Comparison of ENCODE assay signal across 8 mouse cellular contexts in the genomic region with DNA sequence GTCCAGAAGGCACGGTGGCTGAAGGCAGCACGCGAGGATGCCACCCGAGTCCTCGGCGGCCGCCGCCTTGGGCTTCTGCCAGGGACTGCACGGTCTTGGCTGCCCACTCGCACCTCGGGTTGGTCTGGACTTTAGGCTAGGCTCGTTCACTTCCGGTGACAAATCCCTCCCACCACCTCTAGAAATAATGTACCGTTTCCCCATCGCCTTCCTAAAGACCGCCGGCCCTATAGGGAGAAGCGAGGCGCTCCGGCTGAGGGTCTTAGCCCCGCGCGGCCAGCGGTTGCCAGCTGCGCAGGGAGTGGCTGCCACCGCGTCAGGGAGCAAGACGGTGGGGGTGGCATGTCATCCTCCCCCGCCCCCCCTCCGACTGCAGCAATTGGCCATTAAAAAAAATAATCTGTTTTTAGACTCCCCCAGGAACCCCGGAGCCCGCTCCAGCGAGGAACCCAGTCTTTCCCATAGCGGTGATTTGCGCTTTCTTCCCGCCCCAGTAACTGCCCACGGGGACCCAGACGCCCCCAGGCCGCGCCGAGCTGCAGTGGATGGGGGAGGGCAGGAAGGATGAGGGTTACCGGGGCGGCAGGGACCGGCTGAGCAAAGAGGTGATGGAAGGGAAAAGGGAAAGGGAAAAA. TPM values are rescaled to one million over a fixed set of nuclear protein-coding genes. Genes with fewer than 3 reads are reported as not detected.
DNase-seq lines count a peak whose midpoint lies in the region; ATAC-seq and TF ChIP-seq lines count a peak whose summit lies in the region.

No protein-coding gene starts in this region.

- peak overlapping the region; percentile 98 for H3K27ac ChIP-seq in hindbrain, embryonic 15.5 days (replicated peaks)
- H3K27ac ChIP-seq in left cerebral cortex, adult 2 months = peak overlapping the region; percentile 99

- H3K4me3 ChIP-seq in hindbrain, embryonic 15.5 days = peak overlapping the region; percentile 89
- peak overlapping the region; percentile 79 for H3K4me3 ChIP-seq in left cerebral cortex, adult 2 months

- peak overlapping the region; percentile 75 for H3K9ac ChIP-seq in hindbrain, embryonic 15.5 days

- H3K36me3 ChIP-seq in hindbrain, embryonic 15.5 days = no peaks in the 10 kb centered on the region

- no peaks in the 10 kb centered on the region for H3K27me3 ChIP-seq in hindbrain, embryonic 15.5 days

- peak overlapping the region; percentile 90 for H3K4me2 ChIP-seq in hindbrain, embryonic 15.5 days

- WGBS in hindbrain, embryonic 15.5 days = under 1% methylated on average over 44 of the region's 44 CpGs

- no peak; the same call in none of the 2 replicates for TF ChIP-seq CTCF in left cerebral cortex, adult 2 months (IDR thresholded peaks at IDR 0.05)

- intact Hi-C loops in left cerebral cortex, adult 2 months (cut with DNase I) = loop anchor here (1.0 to 5.0 kb wide), 3 partner anchors 32 to 107 kb away; partner anchors contain the start of gene Rpl7l1

- peak; percentile 54 for DNase-seq in ZHBTc4 (ENCODE audit: low read depth, low spot score)
- peak; percentile 52 to 87 for DNase-seq in cerebellum, postnatal 4 days (ENCODE audit: low spot score in 2 of 2)
- DNase-seq in frontal cortex, postnatal 36 days (ENCODE audit: low spot score in 2 of 2) = peak; percentile 75 to 81
- DNase-seq in left cerebral cortex, adult 2 months (ENCODE audit: extremely low spot score in 1 of 2, low spot score in 2 of 2) = peak; percentile 71 to 78
- DNase-seq in lung, postnatal 4 days = peak; percentile 84 to 89
- DNase-seq in retina, postnatal 1 day = peak; percentile 88
- peak; percentile 73 for DNase-seq in thymus, postnatal 4 days

- ATAC-seq in hindbrain, embryonic 15.5 days (ENCODE audit: low FRiP score, low read depth) = peak; percentile 66

- no peaks in the 10 kb centered on the region for H3K9me3 ChIP-seq in hindbrain, embryonic 15.5 days

- peaks cover 41% of the 10 kb centered on the region for H3K4me1 ChIP-seq in hindbrain, embryonic 15.5 days (replicated peaks)

RNA-seq across cellular contexts. Expression of gene Tbcc, which starts 0.9 kb away (rescaled TPM):
- polyA plus RNA-seq in hindbrain, embryonic 15.5 days (2015; fragmentation: Nextera tagmentation; extraction: Ambion mirVana) = 57.5 and 60.8 TPM in 2 replicates
- 10 to 100 TPM; 30.9 to 35.3 TPM for total RNA-seq in left cerebral cortex, adult 2 months (2021)

RNA-seq across cellular contexts. Expression of gene Prph2, which starts 20.7 kb away (rescaled TPM):
- 0.05 TPM in 1 of 2 replicates, not detected in the other for polyA plus RNA-seq in hindbrain, embryonic 15.5 days (2015; fragmentation: Nextera tagmentation; extraction: Ambion mirVana)
- not detected for total RNA-seq in left cerebral cortex, adult 2 months (2021)

RNA-seq across cellular contexts. Expression of gene Bicral, which starts 31.3 kb away (rescaled TPM):
- 7.7 and 10.3 TPM in 2 replicates for polyA plus RNA-seq in hindbrain, embryonic 15.5 days (2015; fragmentation: Nextera tagmentation; extraction: Ambion mirVana)
- total RNA-seq in left cerebral cortex, adult 2 months (2021) = 10 to 100 TPM; 57.5 to 59.7 TPM

Comparison
In these comparisons a context has a peak if more than half of its experiments do, and no peak if none do; other contexts are left out.
1. Peak in every context shown above with its lines: DNase-seq, ATAC-seq, H3K4me3 ChIP-seq and H3K27ac ChIP-seq.